Mouse (Mus musculus): ENCODE measurements around the gene Fancd2. TPM values are rescaled to one million over a fixed set of nuclear protein-coding genes. Genes with fewer than 3 reads are reported as not detected.

The Fancd2 gene
- polyA plus RNA-seq, 1 experiment from 2014 or later, result 17.0 TPM

GRCm38 (mm10) chr6:113644808-113645207 is 113.3 kb downstream of the Fancd2 start:
- ATAC-seq (ENCODE audit: insufficient number of reproducible peaks, low FRiP score, low TSS enrichment, low read depth) (no peak), DNase-seq (ENCODE audit: low spot score) (no peak)
- H3K27ac ChIP-seq (replicated peaks; ENCODE audit: low read depth, low read length), result no peak overlapping the region
- H3K4me3 ChIP-seq (ENCODE audit: low read depth, low read length), result no peak overlapping the region
- 88% methylated on average over 8 of the region's 8 CpGs for WGBS
- H3K36me3 ChIP-seq (ENCODE audit: control insufficient read depth, insufficient read depth, low read length), result no peaks in the 10 kb centered on the region
- H3K4me2 ChIP-seq (ENCODE audit: low read depth, severe bottlenecking), result no peak overlapping the region
- H3K27me3 ChIP-seq (ENCODE audit: control insufficient read depth, insufficient read depth, low read length), result no peaks in the 10 kb centered on the region
- H3K9ac ChIP-seq (ENCODE audit: low read length), result no peak overlapping the region
- H3K4me1 ChIP-seq (ENCODE audit: control insufficient read depth, insufficient read depth, low read length), result no peaks in the 10 kb centered on the region
- no peaks in the 10 kb centered on the region for H3K9me3 ChIP-seq (ENCODE audit: control insufficient read depth, low read length)

Small RNA genes within 50 kb of the gene (microRNA-seq; reads per million reads assigned to microRNA genes)
- not detected for gene Gm23365

Other genes starting within 250 kb of the Fancd2 start
- 0.11 TPM in 1 of 2 replicates, not detected in the other for gene Cpne9, start 249.4 kb upstream of the Fancd2 start, polyA plus RNA-seq (2014; fragmentation: Nextera tagmentation; extraction: Ambion mirVana)
- 26.4 and 29.2 TPM in 2 replicates for gene Brpf1, start 224.5 kb upstream of the Fancd2 start, polyA plus RNA-seq (2014; fragmentation: Nextera tagmentation; extraction: Ambion mirVana)
- 15.1 and 16.2 TPM in 2 replicates for gene Ogg1, start 204.7 kb upstream of the Fancd2 start, polyA plus RNA-seq (2014; fragmentation: Nextera tagmentation; extraction: Ambion mirVana)
- gene Camk1, start 187.7 kb upstream of the Fancd2 start, polyA plus RNA-seq (2014; fragmentation: Nextera tagmentation; extraction: Ambion mirVana), result 62.2 and 62.6 TPM in 2 replicates
- 52.6 and 53.7 TPM in 2 replicates for gene Tada3, start 153.8 kb upstream of the Fancd2 start, polyA plus RNA-seq (2014; fragmentation: Nextera tagmentation; extraction: Ambion mirVana)
- 186 and 197 TPM in 2 replicates for gene Arpc4, start 153.6 kb upstream of the Fancd2 start, polyA plus RNA-seq (2014; fragmentation: Nextera tagmentation; extraction: Ambion mirVana)
- 2.1 and 3.0 TPM in 2 replicates for gene Ttll3, start 142.4 kb upstream of the Fancd2 start, polyA plus RNA-seq (2014; fragmentation: Nextera tagmentation; extraction: Ambion mirVana)
- gene Rpusd3, start 112.3 kb upstream of the Fancd2 start, polyA plus RNA-seq (2014; fragmentation: Nextera tagmentation; extraction: Ambion mirVana), result 34.9 and 39.0 TPM in 2 replicates
- not detected in 2 replicates for gene Cidec, start 95.9 kb upstream of the Fancd2 start, polyA plus RNA-seq (2014; fragmentation: Nextera tagmentation; extraction: Ambion mirVana)
- gene Jagn1, start 89.1 kb upstream of the Fancd2 start, polyA plus RNA-seq (2014; fragmentation: Nextera tagmentation; extraction: Ambion mirVana), result 71.0 and 76.1 TPM in 2 replicates
- 1.2 and 1.5 TPM in 2 replicates for gene Il17re, start 73.2 kb upstream of the Fancd2 start, polyA plus RNA-seq (2014; fragmentation: Nextera tagmentation; extraction: Ambion mirVana)
- gene Il17rc, start 60.3 kb upstream of the Fancd2 start, polyA plus RNA-seq (2014; fragmentation: Nextera tagmentation; extraction: Ambion mirVana), result 2.4 and 3.2 TPM in 2 replicates
- gene Creld1, start 48.4 kb upstream of the Fancd2 start, polyA plus RNA-seq (2014; fragmentation: Nextera tagmentation; extraction: Ambion mirVana), result 11.2 and 11.8 TPM in 2 replicates
- 0.31 and 0.33 TPM in 2 replicates for gene Prrt3, start 29.8 kb upstream of the Fancd2 start, polyA plus RNA-seq (2014; fragmentation: Nextera tagmentation; extraction: Ambion mirVana)
- gene Emc3, start within 50 bp of the Fancd2 start, polyA plus RNA-seq (2014; fragmentation: Nextera tagmentation; extraction: Ambion mirVana), result 74.5 and 74.8 TPM in 2 replicates
- gene Fancd2os, start 69.0 kb downstream of the Fancd2 start, polyA plus RNA-seq (2014; fragmentation: Nextera tagmentation; extraction: Ambion mirVana), result 0.19 and 0.40 TPM in 2 replicates
- gene Brk1, start 73.1 kb downstream of the Fancd2 start, polyA plus RNA-seq (2014; fragmentation: Nextera tagmentation; extraction: Ambion mirVana), result 220 and 221 TPM in 2 replicates
- gene Vhl, start 92.3 kb downstream of the Fancd2 start, polyA plus RNA-seq (2014; fragmentation: Nextera tagmentation; extraction: Ambion mirVana), result 60.3 and 60.5 TPM in 2 replicates
- 2.9 and 3.9 TPM in 2 replicates for gene Irak2, start 106.8 kb downstream of the Fancd2 start, polyA plus RNA-seq (2014; fragmentation: Nextera tagmentation; extraction: Ambion mirVana)
- 1.1 and 1.6 TPM in 2 replicates for gene Tatdn2, start 165.4 kb downstream of the Fancd2 start, polyA plus RNA-seq (2014; fragmentation: Nextera tagmentation; extraction: Ambion mirVana)
- 0.72 and 1.3 TPM in 2 replicates for gene Ghrl, start 188.2 kb downstream of the Fancd2 start, polyA plus RNA-seq (2014; fragmentation: Nextera tagmentation; extraction: Ambion mirVana)
- gene Sec13, start 209.1 kb downstream of the Fancd2 start, polyA plus RNA-seq (2014; fragmentation: Nextera tagmentation; extraction: Ambion mirVana), result 307 and 308 TPM in 2 replicates